Mouse (Mus musculus): ENCODE results near the gene Evi5.

Evi5 gene

GRCm38 (mm10) chr5:107869701-107870100 lies 5.2 kb downstream of the Evi5 start:
- DNase-seq, result no peak

- peak; percentile 95 for DNase-seq
Observed at GRCm38 (mm10) chr5:107868905-107869424, 5.9 kb downstream of the Evi5 start.

- DNase-seq, result peak; percentile 75
Observed at GRCm38 (mm10) chr5:107867970-107868904, 6.7 kb downstream of the Evi5 start.

GRCm38 (mm10) chr5:107866127-107867126 lies 8.5 kb downstream of the Evi5 start:
- peak; percentile 32 for DNase-seq

GRCm38 (mm10) chr5:107863971-107864370 lies 10.9 kb downstream of the Evi5 start:
- no peak for DNase-seq

- DNase-seq, result no peak
Observed at GRCm38 (mm10) chr5:107858963-107859362, 15.9 kb downstream of the Evi5 start.

GRCm38 (mm10) chr5:107855546-107855945 lies 19.4 kb downstream of the Evi5 start:
- DNase-seq, result no peak

GRCm38 (mm10) chr5:107854556-107854955 lies 20.4 kb downstream of the Evi5 start:
- no peak for DNase-seq

- peak; percentile 32 for DNase-seq
Observed at GRCm38 (mm10) chr5:107853807-107854206, 21.1 kb downstream of the Evi5 start.

GRCm38 (mm10) chr5:107848964-107849363 lies 25.9 kb downstream of the Evi5 start:
- DNase-seq, result no peak

- DNase-seq, result no peak
Observed at GRCm38 (mm10) chr5:107847817-107848216, 27.1 kb downstream of the Evi5 start.

- no peak for DNase-seq
Observed at GRCm38 (mm10) chr5:107847349-107847748, 27.6 kb downstream of the Evi5 start.

- DNase-seq, result no peak
Observed at GRCm38 (mm10) chr5:107840549-107841238, 34.2 kb downstream of the Evi5 start.

- DNase-seq, result peak; percentile 25
Observed at GRCm38 (mm10) chr5:107838891-107839644, 35.8 kb downstream of the Evi5 start.

- no peak for DNase-seq
Observed at GRCm38 (mm10) chr5:107834287-107834686, 40.6 kb downstream of the Evi5 start.

GRCm38 (mm10) chr5:107831351-107831750 lies 43.6 kb downstream of the Evi5 start:
- DNase-seq, result no peak

- no peak for DNase-seq
Observed at GRCm38 (mm10) chr5:107829998-107830560, 44.8 kb downstream of the Evi5 start, which contains the start of gene Ube2d2b. Gene Ube2d2b (plus strand): TSS chr5:107830099.

- DNase-seq, result no peak
Observed at GRCm38 (mm10) chr5:107822521-107822920, 52.4 kb downstream of the Evi5 start.

- no peak for DNase-seq
Observed at GRCm38 (mm10) chr5:107814651-107815050, 60.3 kb downstream of the Evi5 start.

GRCm38 (mm10) chr5:107807496-107807895 lies 67.4 kb downstream of the Evi5 start:
- no peak for DNase-seq

- DNase-seq, result no peak
Observed at GRCm38 (mm10) chr5:107802621-107803020, 72.3 kb downstream of the Evi5 start.

All from liver (tissue).